Mouse (Mus musculus) intestine, embryonic 16.5 days (tissue): ENCODE results near the gene Eml4. TPM values are rescaled to one million over a fixed set of nuclear protein-coding genes. Genes with fewer than 3 reads are reported as not detected.

ENCODE experiments used
- ATAC-seq: fragments of 200-750 bp; cut with Nextera tagmentation; 2 replicates; pipeline ENCODE4 v1.8.0; 2017; ENCODE audit warnings: moderate TSS enrichment, moderate library complexity
- H3K27ac ChIP-seq: fragments of 300-500 bp; sonication (generic); 2 replicates; pipeline ENCODE4 v1.5.1; 2014; ENCODE audit warnings: mild to moderate bottlenecking, low read length
- H3K27me3 ChIP-seq: fragments of 300-500 bp; sonication (generic); replicated peaks from 2 replicates; pipeline ENCODE4 v1.6.1; 2014; ENCODE audit warnings: low read length, control low read depth, mixed read lengths; ENCODE audit not compliant: control insufficient read depth, insufficient read depth
- H3K36me3 ChIP-seq: fragments of 300-500 bp; sonication (generic); 2 replicates; pipeline ENCODE4 v1.6.1; 2014; ENCODE audit warnings: low read length, control low read depth; ENCODE audit not compliant: control insufficient read depth, insufficient read depth
- H3K4me1 ChIP-seq: fragments of 300-500 bp; sonication (generic); 2 replicates; pipeline ENCODE4 v1.6.1; 2014; ENCODE audit warnings: low read length, control low read depth, mixed read lengths; ENCODE audit not compliant: control insufficient read depth, insufficient read depth
- H3K4me2 ChIP-seq: fragments of 300-500 bp; sonication (generic); 2 replicates; pipeline ENCODE4 v1.6.1; 2014; ENCODE audit warnings: low read depth, low read length, control low read depth
- H3K4me3 ChIP-seq: fragments of 300-500 bp; sonication (generic); 2 replicates; pipeline ENCODE4 v1.5.1; 2014; ENCODE audit warnings: mild to moderate bottlenecking, low read length
- H3K9ac ChIP-seq: fragments of 300-500 bp; sonication (generic); 2 replicates; pipeline ENCODE4 v1.6.1; 2014; ENCODE audit warnings: low read depth, low read length
- H3K9me3 ChIP-seq: fragments of 300-500 bp; sonication (generic); 2 replicates; pipeline ENCODE4 v1.6.1; 2016; ENCODE audit warnings: low read length, control low read depth; ENCODE audit not compliant: control insufficient read depth
- WGBS: fragments of 180-500 bp; shearing (Covaris S2); extraction: QIAGEN DNeasy Blood & Tissue Kit; methylation state at CpG from one replicate; pipeline ENCODE4 v1.1.7; 2014; 5-methylcytosine and 5-hydroxymethylcytosine counted together
- polyA plus RNA-seq: library from polyadenylated mRNA; unstranded; fragments of >200 nt; fragmentation: Nextera tagmentation; extraction: Ambion mirVana; gene quantifications from 2 replicates; pipeline ENCODE4 v1.2.1, GENCODE M21; 2015

Eml4 gene
- polyA plus RNA-seq, 1 experiment from 2014 or later = 26.3 TPM

DNA sequence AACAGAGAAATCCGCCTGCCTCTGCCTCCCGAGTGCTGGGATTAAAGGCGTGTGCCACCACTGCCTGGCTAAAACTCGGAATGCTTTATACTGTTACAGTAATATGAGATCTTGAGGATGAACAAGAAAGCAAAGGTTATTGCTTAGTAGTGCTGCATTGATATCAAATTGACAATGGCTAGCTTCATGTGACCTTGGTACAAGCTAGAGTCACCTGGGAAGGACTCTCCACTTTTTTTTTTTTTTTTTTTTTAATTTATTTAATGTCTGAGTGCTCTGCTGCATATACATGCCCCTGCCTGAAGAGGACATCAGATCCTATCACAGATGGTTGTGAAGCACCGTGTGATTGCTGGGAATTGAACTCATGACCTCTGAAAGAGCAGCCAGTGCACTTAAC is 148.2 kb downstream of the Eml4 start:
- 0 out of 2 replicates have a peak, but pooled peaks cover 4% of the 10 kb centered on the region for H3K9me3 ChIP-seq
- H3K4me2 ChIP-seq = no peak overlapping the region
- no peak overlapping the region for H3K27ac ChIP-seq
- H3K36me3 ChIP-seq = peaks cover 32% of the 10 kb centered on the region
- no peak overlapping the region for H3K9ac ChIP-seq
- 94% methylated on average over 5 of the region's 5 CpGs for WGBS
- H3K27me3 ChIP-seq = no peaks in the 10 kb centered on the region
- H3K4me1 ChIP-seq = no peaks in the 10 kb centered on the region
- H3K4me3 ChIP-seq = no peak overlapping the region
- ATAC-seq = no peak

DNA sequence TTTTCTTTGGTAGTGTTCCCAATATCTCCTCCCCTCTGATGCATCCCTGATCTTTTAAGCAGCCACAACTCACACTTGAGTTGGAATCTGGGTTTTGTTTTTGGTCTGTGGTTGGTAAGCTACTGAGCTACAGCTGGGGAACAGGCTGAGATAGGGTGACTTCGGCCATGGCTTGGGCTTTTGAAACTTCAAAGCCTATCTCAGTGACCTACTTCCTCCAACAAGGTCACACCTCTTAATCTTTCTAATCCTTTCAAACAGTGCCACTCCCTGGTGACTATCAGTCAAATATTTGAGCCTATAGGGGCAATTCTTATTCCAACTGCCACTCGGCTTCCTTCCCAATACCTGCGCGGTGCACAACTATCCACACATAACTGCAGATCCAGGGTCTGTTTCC is 149.0 kb downstream of the Eml4 start:
- no peaks in the 10 kb centered on the region for H3K27me3 ChIP-seq
- 69% methylated on average over 4 of the region's 4 CpGs for WGBS
- H3K9ac ChIP-seq = no peak overlapping the region
- H3K4me1 ChIP-seq = 0 out of 2 replicates have a peak, but pooled peaks cover under 1% of the 10 kb centered on the region
- peaks cover 33% of the 10 kb centered on the region for H3K36me3 ChIP-seq
- H3K4me3 ChIP-seq = no peak overlapping the region
- no peak for ATAC-seq
- no peak overlapping the region for H3K4me2 ChIP-seq
- H3K27ac ChIP-seq = no peak overlapping the region
- H3K9me3 ChIP-seq = 0 out of 2 replicates have a peak, but pooled peaks cover 4% of the 10 kb centered on the region

DNA sequence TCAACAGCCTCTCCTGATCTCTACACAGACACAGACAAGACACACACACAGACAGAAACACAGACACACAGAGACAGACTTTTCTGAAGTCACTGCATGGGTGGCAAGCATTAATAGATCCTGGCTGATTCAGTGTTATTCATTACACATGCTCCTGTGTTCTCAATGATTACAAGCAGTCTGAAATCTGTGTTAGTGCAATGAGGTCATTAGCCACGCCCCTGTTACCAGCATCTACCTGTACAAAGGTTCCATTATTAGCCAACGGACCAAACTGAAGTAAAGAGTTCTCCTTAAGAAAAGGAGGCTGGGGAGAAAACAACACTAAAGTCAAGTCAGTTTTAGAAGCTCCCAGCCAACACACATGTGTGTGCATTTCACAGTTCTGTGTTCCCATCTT is 153.0 kb downstream of the Eml4 start:
- Histone ChIP-seq H3K4me1 (0 out of 2 replicates have a peak, but pooled peaks cover 3% of the 10 kb centered on the region), H3K9ac (no peak overlapping the region), H3K4me2 (no peak overlapping the region), H3K9me3 (no peaks in the 10 kb centered on the region), H3K36me3 (peaks cover 20% of the 10 kb centered on the region), H3K4me3 (no peak overlapping the region), H3K27ac (no peak overlapping the region), H3K27me3 (no peaks in the 10 kb centered on the region)
- WGBS = 78% methylated on average over 2 of the region's 2 CpGs
- peak; percentile 73 for ATAC-seq

DNA sequence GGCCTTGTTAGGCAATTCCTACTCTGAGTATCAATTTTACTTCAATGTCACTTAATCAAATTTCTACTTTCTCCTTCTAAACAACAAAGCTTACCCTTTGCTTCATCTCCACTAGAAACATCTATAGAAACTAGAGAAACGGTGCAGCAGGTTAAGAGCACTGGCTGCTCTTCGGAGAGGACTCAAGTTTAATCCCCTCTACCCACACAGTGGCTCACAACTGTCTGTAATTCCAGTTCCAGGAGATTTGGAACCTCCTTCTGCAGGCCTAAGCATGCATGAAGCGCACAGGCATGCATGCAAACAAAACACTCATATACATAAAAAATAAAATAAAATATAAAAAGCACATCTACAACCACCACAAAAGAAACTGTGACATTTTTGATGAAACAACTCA is 161.4 kb downstream of the Eml4 start:
- Histone ChIP-seq H3K9ac (no peak overlapping the region), H3K27ac (no peak overlapping the region), H3K4me2 (no peak overlapping the region), H3K27me3 (no peaks in the 10 kb centered on the region), H3K4me3 (no peak overlapping the region), H3K4me1 (peaks cover 8% of the 10 kb centered on the region), H3K9me3 (no peaks in the 10 kb centered on the region), H3K36me3 (no peaks in the 10 kb centered on the region)
- 90% methylated on average over 3 of the region's 3 CpGs for WGBS
- ATAC-seq = no peak

DNA sequence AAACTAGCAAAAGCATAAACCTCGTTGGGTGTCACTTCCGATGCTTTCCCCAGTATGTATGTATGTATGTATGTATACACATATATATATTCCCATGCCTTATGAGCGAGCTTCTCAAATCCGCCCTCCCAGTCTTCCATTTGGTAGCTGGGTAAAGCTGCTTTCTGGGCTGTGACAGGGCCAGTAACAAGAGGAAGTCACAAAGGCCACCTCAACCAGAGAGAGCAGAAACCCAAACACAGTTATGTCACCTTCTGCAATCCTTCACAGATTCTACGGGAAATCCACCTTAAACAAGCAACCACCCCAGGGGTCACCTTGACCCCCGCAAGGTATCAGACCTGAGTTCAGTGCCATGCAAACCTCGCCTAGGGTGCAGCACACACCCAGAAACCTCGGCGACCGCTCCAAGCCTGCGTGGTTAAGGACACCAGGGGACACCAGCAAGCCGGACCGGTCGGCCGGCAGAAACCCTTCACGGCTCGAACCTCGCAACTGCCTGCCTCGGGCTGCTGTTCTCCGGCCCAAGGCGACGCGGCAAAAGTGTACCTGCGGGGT is 163.0 kb downstream of the Eml4 start:
- no peaks in the 10 kb centered on the region for H3K36me3 ChIP-seq
- H3K4me2 ChIP-seq = peak overlapping the region; percentile 60
- WGBS = 1% methylated on average over 24 of the region's 24 CpGs
- peak; percentile 71 for ATAC-seq
- H3K4me1 ChIP-seq = peaks cover 8% of the 10 kb centered on the region
- H3K27me3 ChIP-seq = no peaks in the 10 kb centered on the region
- H3K9ac ChIP-seq = peak overlapping the region; percentile 90
- H3K9me3 ChIP-seq = no peaks in the 10 kb centered on the region
- H3K4me3 ChIP-seq = peak overlapping the region; percentile 86
- H3K27ac ChIP-seq = peak overlapping the region; percentile 81

DNA sequence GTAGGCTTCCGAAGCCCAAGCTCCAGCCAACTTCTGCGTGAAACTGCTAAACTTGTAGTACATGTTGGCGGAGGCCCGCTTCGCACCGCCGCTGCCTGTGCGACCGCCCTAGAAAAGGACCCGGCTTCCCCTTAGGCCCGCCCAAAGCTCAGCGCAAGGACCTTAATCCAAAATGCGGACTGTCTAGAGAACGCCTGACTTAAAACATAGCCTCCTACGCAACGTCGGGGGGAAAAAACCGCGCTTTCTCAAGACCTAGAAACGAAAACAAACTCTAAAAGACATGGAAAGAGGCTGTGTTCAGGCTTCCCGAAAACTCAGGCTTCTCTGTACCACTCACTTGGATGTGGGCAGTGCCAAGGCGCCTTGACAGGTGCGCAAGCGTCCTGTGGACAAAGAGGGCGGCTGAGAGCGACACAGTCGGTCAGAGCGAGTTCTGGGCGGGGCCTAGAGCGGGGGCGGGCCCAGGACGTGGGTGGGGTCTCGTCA is 163.5 kb downstream of the Eml4 start:
- Histone ChIP-seq H3K27ac (peak overlapping the region; percentile 81), H3K27me3 (no peaks in the 10 kb centered on the region), H3K4me1 (peaks cover 8% of the 10 kb centered on the region), H3K36me3 (no peaks in the 10 kb centered on the region), H3K4me2 (peak overlapping the region; percentile 60), H3K4me3 (peak overlapping the region; percentile 86), H3K9me3 (no peaks in the 10 kb centered on the region), H3K9ac (peak overlapping the region; percentile 90)
- ATAC-seq = peak; percentile 99
- under 1% methylated on average over 33 of the region's 33 CpGs for WGBS

DNA sequence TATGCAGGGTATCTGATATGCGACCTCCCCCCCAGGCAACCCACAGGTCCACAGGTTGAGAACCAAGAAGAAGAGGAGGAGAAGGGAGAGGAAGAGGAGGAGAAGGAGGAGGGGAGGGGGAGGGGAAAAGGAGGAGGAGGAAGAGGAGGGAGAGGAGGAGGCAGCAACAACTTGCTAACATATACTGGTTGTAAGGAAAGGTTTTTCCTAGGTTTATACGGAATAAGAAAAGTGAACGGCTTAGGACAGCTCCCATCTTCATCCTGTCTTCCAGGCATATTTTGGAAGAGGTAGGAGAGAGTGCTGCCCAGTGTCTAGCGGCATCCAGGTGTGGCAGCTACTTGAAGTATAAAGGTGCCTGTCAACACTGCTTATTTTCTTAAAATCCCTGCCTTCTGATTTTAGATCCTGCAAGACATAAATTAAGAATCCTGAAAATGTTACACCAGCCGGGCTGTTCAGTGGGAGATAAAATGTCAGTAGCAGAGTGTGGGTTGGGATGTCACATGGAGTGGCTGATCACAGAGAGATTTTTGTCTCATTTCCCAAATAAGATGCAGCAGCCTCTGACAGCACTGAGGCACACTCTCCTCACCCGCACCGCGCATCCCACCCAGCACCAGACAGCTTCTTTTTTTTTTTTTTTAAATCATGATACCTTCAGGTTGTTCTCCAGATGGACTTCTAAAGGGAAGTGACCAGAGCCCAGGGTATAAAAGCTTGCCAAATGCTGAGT is 166.7 kb downstream of the Eml4 start, which contains the start of gene Cox7a2l:
Cox7a2l (minus strand) TSS at position 51 of the 736 bp plus-strand sequence.
- Histone ChIP-seq H3K9ac (no peak within 1 kb of the TSS), H3K36me3 (no peaks in the 10 kb centered on the region), H3K27me3 (no peaks in the 10 kb centered on the region), H3K4me2 (no peak within 1 kb of the TSS), H3K4me1 (peaks cover 8% of the 10 kb centered on the region), H3K4me3 (no peak within 1 kb of the TSS), H3K9me3 (no peaks in the 10 kb centered on the region), H3K27ac (no peak within 1 kb of the TSS)
- ATAC-seq = no peak
- 89% methylated on average over 8 of the region's 8 CpGs for WGBS

DNA sequence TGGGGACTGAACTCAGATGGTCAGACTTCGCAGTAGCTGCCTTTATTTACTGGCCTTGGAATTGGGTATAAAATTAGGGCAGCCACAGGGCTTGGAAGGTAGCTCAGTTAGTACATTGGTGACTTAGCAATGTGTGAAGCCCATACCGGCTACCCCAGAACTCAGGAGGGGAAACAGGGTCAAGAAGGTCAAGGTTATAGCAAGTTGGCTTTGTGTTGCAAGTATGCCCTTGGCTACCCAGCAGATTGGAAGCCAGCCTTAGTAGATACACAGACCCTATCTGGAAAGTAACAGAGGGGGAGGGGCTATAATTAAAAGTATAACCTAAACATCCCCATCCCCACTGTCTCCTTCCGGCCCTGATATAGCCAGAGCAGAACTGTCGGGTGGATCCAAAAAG is 171.2 kb downstream of the Eml4 start:
- Histone ChIP-seq H3K4me2 (no peak overlapping the region), H3K27ac (no peak overlapping the region), H3K9ac (no peak overlapping the region), H3K36me3 (no peaks in the 10 kb centered on the region), H3K4me1 (peaks cover 5% of the 10 kb centered on the region), H3K4me3 (no peak overlapping the region), H3K27me3 (no peaks in the 10 kb centered on the region), H3K9me3 (no peaks in the 10 kb centered on the region)
- WGBS = 83% methylated on average over 4 of the region's 4 CpGs
- ATAC-seq = no peak

DNA sequence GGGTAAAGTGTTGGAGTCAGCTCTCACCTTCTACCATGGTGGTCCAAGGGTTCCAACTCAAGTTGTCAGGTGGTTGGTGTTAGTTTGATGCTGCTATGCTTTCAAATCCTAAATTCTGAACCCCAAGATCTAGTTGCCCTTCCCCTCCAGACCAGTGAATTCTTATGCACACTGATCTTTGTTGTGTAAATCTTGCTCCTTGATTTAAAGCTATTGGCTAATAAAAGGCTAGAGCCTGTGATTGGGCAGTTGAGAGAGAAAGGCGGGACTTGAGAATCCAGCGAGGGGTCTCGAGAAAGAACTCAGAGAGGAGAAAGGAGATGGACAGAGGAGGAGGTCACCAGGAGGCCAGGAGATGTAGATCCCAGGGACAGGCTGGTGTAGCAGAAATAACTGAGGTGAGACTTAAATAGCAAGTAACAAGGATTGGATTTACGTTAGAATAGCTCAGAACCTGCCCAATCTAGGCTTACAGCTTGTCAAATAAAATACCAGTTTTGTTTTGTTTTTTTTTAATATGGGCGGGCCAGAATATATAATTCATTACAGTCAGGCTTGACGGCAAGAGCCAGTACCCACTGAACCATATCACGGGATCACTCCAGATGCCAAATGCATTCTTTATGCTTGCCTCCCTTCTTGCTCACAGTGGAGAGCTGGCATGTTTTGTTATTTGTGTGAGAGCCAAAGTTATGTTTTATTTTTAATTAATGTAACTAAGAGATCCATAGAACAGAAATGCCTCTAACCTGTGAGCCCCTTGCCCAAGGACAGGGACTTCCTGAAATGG is 172.1 kb downstream of the Eml4 start:
- H3K27me3 ChIP-seq = no peaks in the 10 kb centered on the region
- WGBS = 70% methylated on average over 7 of the region's 7 CpGs
- no peak overlapping the region for H3K27ac ChIP-seq
- H3K4me2 ChIP-seq = no peak overlapping the region
- H3K4me1 ChIP-seq = peaks cover 13% of the 10 kb centered on the region
- H3K36me3 ChIP-seq = no peaks in the 10 kb centered on the region
- no peaks in the 10 kb centered on the region for H3K9me3 ChIP-seq
- no peak overlapping the region for H3K4me3 ChIP-seq
- H3K9ac ChIP-seq = no peak overlapping the region
- no peak for ATAC-seq
